Mouse (Mus musculus) embryo, embryonic 11 days (tissue): ENCODE measurements around the gene Lhx6.

Experiments
- DNase-seq: peaks from one replicate; pipeline ENCODE4 v3.0.0-alpha.2; 2015

The Lhx6 gene

GRCm38 (mm10) chr2:36033966-36034365 is 71.2 kb downstream of the Lhx6 start:
- no peak for DNase-seq

GRCm38 (mm10) chr2:36032884-36033283 is 72.3 kb downstream of the Lhx6 start:
- DNase-seq: no peak
